Mouse (Mus musculus) liver, postnatal 0 days (tissue): ENCODE measurements around the gene Rapgef4.

Experiments used
- CTCF ChIP-seq: sonication (generic); IDR thresholded peaks from 2 replicates; pipeline ENCODE4 v1.5.1; 2016; ENCODE audit warnings: antibody characterized with exemption, low read depth
- EP300 ChIP-seq: IDR thresholded peaks from 2 replicates; pipeline ENCODE4 v1.6.1; 2016; ENCODE audit warnings: antibody characterized with exemption, low read depth, mild to moderate bottlenecking

DNA sequence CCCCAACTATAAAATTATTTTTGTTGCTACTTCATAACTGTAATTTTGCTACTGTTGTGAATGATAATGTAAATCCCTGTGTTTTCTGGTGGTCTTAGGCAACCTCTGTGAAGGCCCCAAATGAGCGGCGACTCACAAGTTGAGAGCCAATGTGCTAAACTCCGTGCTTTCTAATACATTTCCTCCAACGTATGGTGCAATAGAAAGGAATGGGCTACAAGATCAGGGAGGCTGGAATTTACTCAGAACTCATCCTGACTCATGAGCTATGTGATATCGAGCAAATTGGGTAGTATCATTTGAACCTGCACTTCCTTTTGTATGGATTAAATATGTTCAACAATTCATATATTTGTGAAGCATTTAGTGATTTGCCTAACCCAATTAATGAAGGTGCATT lies 299.5 kb downstream of the Rapgef4 start:
- TF ChIP-seq CTCF (no peak), EP300 (no peak)
